Mouse (Mus musculus): ENCODE data around the gene Olfr652. TPM values are rescaled to one million over a fixed set of nuclear protein-coding genes. Genes with fewer than 3 reads are reported as not detected.

The Olfr652 gene
- total RNA-seq (2023), result not detected

GRCm38 (mm10) chr7:104560601-104561000, at the start of gene Olfr652:
TSS of gene Olfr652 (plus strand) at chr7:104560901.

GRCm38 (mm10) chr7:104549833-104550232, 10.9 kb upstream of the Olfr652 start, which contains the start of gene Olfr651:
TSS of gene Olfr651 (plus strand) at chr7:104550133.

DNA sequence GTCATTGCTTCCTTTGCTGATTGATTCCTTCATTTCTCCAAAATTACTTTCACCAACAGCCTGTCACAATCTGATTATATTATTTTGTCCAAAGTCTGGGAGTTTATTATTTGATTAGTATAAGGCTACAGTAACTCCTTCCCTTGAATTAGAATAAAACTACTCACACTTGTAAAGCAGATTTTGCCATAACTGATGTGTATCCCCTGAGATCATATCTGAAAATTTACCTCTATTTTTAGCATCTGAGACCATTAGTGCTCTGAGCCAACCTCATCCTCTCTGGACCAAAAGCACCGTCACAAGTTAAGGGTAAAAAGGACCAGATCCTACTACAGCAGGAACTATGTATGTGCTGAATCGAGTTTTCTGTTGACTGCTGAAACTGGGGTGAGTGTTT, 16.3 kb downstream of the Olfr652 start, which contains the start of gene Olfr653:
TSS of gene Olfr653 (plus strand) at position 301 of the 400 bp plus-strand sequence.

GRCm38 (mm10) chr7:104586725-104587124, 26.0 kb downstream of the Olfr652 start, which contains the start of gene Olfr654:
TSS of gene Olfr654 (plus strand) at chr7:104587025.

DNA sequence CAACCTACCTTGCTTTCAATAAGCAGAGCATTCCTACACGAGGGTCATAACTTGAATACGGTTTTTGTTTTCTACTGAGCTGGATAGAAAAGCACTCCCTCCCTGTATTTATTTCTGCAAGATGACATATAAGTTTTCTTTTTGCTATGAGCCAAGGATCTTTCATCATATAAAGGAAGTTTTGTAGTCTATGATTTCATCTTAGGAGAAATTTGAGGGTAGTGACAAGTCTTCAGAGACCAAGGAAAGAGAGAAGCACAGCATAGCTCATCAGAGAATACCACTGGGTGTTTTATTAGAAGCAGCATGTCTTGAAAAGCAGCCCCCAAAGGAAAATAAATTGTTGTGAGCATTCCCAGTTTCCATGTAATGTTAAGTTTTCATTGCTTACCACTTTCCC, 41.0 kb downstream of the Olfr652 start, which contains the start of gene Olfr655:
TSS of gene Olfr655 (minus strand) at position 101 of the 400 bp plus-strand sequence.

GRCm38 (mm10) chr7:104613655-104614054, 53.0 kb downstream of the Olfr652 start, which contains the start of gene Olfr656:
TSS of gene Olfr656 (plus strand) at chr7:104613955.

Other genes starting within 250 kb of the Olfr652 start
- 10 to 100 TPM; 47.0 to 57.4 TPM for gene Trim12a, start 245.4 kb upstream of the Olfr652 start, total RNA-seq (2023)
- gene Trim34b, start 231.4 kb upstream of the Olfr652 start, total RNA-seq (2023), result under 1 TPM; 0.68 to 0.79 TPM
- 10 to 100 TPM; 26.0 to 29.6 TPM for gene Trim12c, start 207.5 kb upstream of the Olfr652 start, total RNA-seq (2023)
- 10 to 100 TPM; 50.6 to 69.0 TPM for gene Trim30b, start 191.0 kb upstream of the Olfr652 start, total RNA-seq (2023)
- under 1 TPM; 0.33 to 0.86 TPM for gene Trim30c, start 160.1 kb upstream of the Olfr652 start, total RNA-seq (2023)
- 10 to 100 TPM; 40.5 to 56.3 TPM for gene Trim30a, start 95.7 kb upstream of the Olfr652 start, total RNA-seq (2023)
- 10 to 100 TPM in 1 of 2 experiments, 1 to 10 TPM in 1; 8.4 to 13.4 TPM for gene Trim30d, start 53.1 kb upstream of the Olfr652 start, total RNA-seq (2023)
- not detected for gene Olfr651, start 10.8 kb upstream of the Olfr652 start, total RNA-seq (2023)
- gene Olfr653, start 16.4 kb downstream of the Olfr652 start, total RNA-seq (2023), result not detected
- not detected for gene Olfr654, start 26.1 kb downstream of the Olfr652 start, total RNA-seq (2023)
- not detected for gene Olfr655, start 40.9 kb downstream of the Olfr652 start, total RNA-seq (2023)
- gene Olfr656, start 53.1 kb downstream of the Olfr652 start, total RNA-seq (2023), result not detected
- gene Olfr657, start 63.9 kb downstream of the Olfr652 start, total RNA-seq (2023), result not detected
- gene Olfr658, start 86.4 kb downstream of the Olfr652 start, total RNA-seq (2023), result not detected
- not detected for gene Olfr659, start 105.9 kb downstream of the Olfr652 start, total RNA-seq (2023)
- gene Olfr661, start 125.6 kb downstream of the Olfr652 start, total RNA-seq (2023), result not detected
- gene Usp17le, start 216.6 kb downstream of the Olfr652 start, total RNA-seq (2023), result not detected

Data from neutrophil, adult 83 days (primary cell).